Mouse (Mus musculus): ENCODE measurements around the gene Slc24a1.

DNA sequence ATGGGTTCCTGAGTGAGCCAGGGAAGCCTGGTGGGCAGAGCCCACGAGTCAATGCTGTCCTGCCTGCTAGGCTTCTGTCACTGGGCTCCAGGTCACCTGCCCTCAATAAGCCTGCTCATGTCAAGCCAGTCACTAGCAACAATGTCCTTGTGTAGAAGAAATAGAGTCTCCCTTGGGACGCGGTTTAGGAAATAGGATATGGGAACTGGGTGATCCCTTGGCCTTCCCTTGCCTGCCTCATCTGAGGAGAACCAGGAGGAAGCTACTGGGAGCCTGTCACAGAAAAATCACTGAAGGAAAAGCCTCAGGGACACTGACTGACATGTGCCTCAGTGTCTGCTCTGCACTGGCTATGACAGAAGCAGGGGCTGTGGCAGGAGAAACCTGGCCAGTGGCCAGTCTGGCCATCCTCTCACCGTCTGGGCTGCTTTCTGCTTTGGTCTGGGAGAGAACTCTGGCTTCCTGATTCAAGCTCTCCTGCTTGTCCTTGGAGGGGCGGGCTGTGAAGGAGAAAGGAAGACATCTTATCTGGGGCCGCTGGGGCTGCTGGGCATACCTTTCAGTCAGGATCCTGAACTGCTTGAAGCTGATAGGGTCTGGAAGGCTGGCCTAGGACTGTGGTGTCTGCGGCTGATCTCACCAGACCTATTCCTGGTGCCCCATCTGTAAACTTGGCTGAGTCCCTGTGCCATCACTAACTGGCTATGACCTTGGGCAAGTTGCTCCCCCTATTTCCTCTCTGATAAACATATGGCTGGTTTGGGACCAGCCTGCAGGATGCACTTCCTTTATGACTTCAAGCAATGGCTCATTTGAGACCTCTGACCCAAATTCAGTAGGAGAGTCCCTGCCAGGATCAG is 19.4 kb downstream of the Slc24a1 start:
- TF ChIP-seq POLR2A (IDR thresholded peaks at IDR 0.05; ENCODE audit: borderline replicate concordance, low read depth, low read length) (no peak), CTCF (IDR thresholded peaks at IDR 0.05; ENCODE audit: low read depth, low read length) (no peak)
